Mouse (Mus musculus): ENCODE results near the gene Tmem262. TPM values are rescaled to one million over a fixed set of nuclear protein-coding genes. Genes with fewer than 3 reads are reported as not detected.

Tmem262 gene
- total RNA-seq, 2 experiments from 2014 or later, result not detected

Other genes starting within 250 kb of the Tmem262 start
- gene Frmd8, start 204.8 kb upstream of the Tmem262 start, total RNA-seq (2015), result 15.7 and 16.3 TPM in 2 replicates
- gene Frmd8, start 204.8 kb upstream of the Tmem262 start, total RNA-seq (2017), result 16.2 and 17.7 TPM in 2 replicates
- 28.7 and 30.5 TPM in 2 replicates for gene Slc25a45, start 202.2 kb upstream of the Tmem262 start, total RNA-seq (2015)
- 30.2 and 39.5 TPM in 2 replicates for gene Slc25a45, start 202.2 kb upstream of the Tmem262 start, total RNA-seq (2017)
- gene Tigd3, start 185.9 kb upstream of the Tmem262 start, total RNA-seq (2015), result 0.32 and 0.81 TPM in 2 replicates
- gene Tigd3, start 185.9 kb upstream of the Tmem262 start, total RNA-seq (2017), result 1.5 and 2.8 TPM in 2 replicates
- 47.6 and 50.3 TPM in 2 replicates for gene Dpf2, start 167.0 kb upstream of the Tmem262 start, total RNA-seq (2015)
- gene Dpf2, start 167.0 kb upstream of the Tmem262 start, total RNA-seq (2017), result 65.1 and 83.0 TPM in 2 replicates
- gene Cdc42ep2, start 155.2 kb upstream of the Tmem262 start, total RNA-seq (2015), result not detected in 2 replicates
- gene Cdc42ep2, start 155.2 kb upstream of the Tmem262 start, total RNA-seq (2017), result 0.07 TPM in 1 of 2 replicates, not detected in the other
- gene Pola2, start 115.8 kb upstream of the Tmem262 start, total RNA-seq (2015), result 60.9 and 76.7 TPM in 2 replicates
- 57.4 and 61.3 TPM in 2 replicates for gene Pola2, start 115.8 kb upstream of the Tmem262 start, total RNA-seq (2017)
- gene Slc22a20, start 93.9 kb upstream of the Tmem262 start, total RNA-seq (2015), result not detected in 2 replicates
- 0.44 TPM in 1 of 2 replicates, not detected in the other for gene Slc22a20, start 93.9 kb upstream of the Tmem262 start, total RNA-seq (2017)
- gene Capn1, start 64.1 kb upstream of the Tmem262 start, total RNA-seq (2015), result 18.6 and 20.0 TPM in 2 replicates
- gene Capn1, start 64.1 kb upstream of the Tmem262 start, total RNA-seq (2017), result 36.8 and 38.4 TPM in 2 replicates
- gene Syvn1, start 33.5 kb upstream of the Tmem262 start, total RNA-seq (2015), result 23.1 and 25.2 TPM in 2 replicates
- gene Syvn1, start 33.5 kb upstream of the Tmem262 start, total RNA-seq (2017), result 10.1 and 11.2 TPM in 2 replicates
- 44.4 and 53.5 TPM in 2 replicates for gene Mrpl49, start 22.2 kb upstream of the Tmem262 start, total RNA-seq (2015)
- 31.9 and 38.4 TPM in 2 replicates for gene Mrpl49, start 22.2 kb upstream of the Tmem262 start, total RNA-seq (2017)
- gene Fau, start 22.2 kb upstream of the Tmem262 start, total RNA-seq (2015), result 1,814 and 1,841 TPM in 2 replicates
- gene Fau, start 22.2 kb upstream of the Tmem262 start, total RNA-seq (2017), result 1,690 and 2,042 TPM in 2 replicates
- gene Znhit2, start 18.8 kb upstream of the Tmem262 start, total RNA-seq (2015), result 12.7 and 14.2 TPM in 2 replicates
- gene Znhit2, start 18.8 kb upstream of the Tmem262 start, total RNA-seq (2017), result 12.5 and 14.5 TPM in 2 replicates
- gene Tm7sf2, start 11.7 kb upstream of the Tmem262 start, total RNA-seq (2015), result 8.4 and 10.6 TPM in 2 replicates
- 1.6 and 1.8 TPM in 2 replicates for gene Tm7sf2, start 11.7 kb upstream of the Tmem262 start, total RNA-seq (2017)
- gene Vps51, start 2.8 kb upstream of the Tmem262 start, total RNA-seq (2015), result 30.4 and 33.2 TPM in 2 replicates
- 42.8 and 54.7 TPM in 2 replicates for gene Vps51, start 2.8 kb upstream of the Tmem262 start, total RNA-seq (2017)
- gene Gm28374, start 2.2 kb downstream of the Tmem262 start, total RNA-seq (2015), result not detected in 2 replicates
- gene Gm28374, start 2.2 kb downstream of the Tmem262 start, total RNA-seq (2017), result not detected in 2 replicates
- 12.0 and 14.9 TPM in 2 replicates for gene Zfpl1, start 4.9 kb downstream of the Tmem262 start, total RNA-seq (2015)
- 23.7 and 32.8 TPM in 2 replicates for gene Zfpl1, start 4.9 kb downstream of the Tmem262 start, total RNA-seq (2017)
- gene Cdca5, start 5.0 kb downstream of the Tmem262 start, total RNA-seq (2015), result 44.8 and 55.4 TPM in 2 replicates
- gene Cdca5, start 5.0 kb downstream of the Tmem262 start, total RNA-seq (2017), result 35.5 and 42.8 TPM in 2 replicates
- 0.30 and 0.73 TPM in 2 replicates for gene AC131692.1, start 14.4 kb downstream of the Tmem262 start, total RNA-seq (2015)
- 4.6 TPM in 1 of 2 replicates, not detected in the other for gene AC131692.1, start 14.4 kb downstream of the Tmem262 start, total RNA-seq (2017)
- gene Naaladl1, start 25.7 kb downstream of the Tmem262 start, total RNA-seq (2015), result 0.07 and 0.17 TPM in 2 replicates
- gene Naaladl1, start 25.7 kb downstream of the Tmem262 start, total RNA-seq (2017), result 0.21 TPM in 1 of 2 replicates, not detected in the other
- 12.0 and 16.9 TPM in 2 replicates for gene Sac3d1, start 38.6 kb downstream of the Tmem262 start, total RNA-seq (2015)
- gene Sac3d1, start 38.6 kb downstream of the Tmem262 start, total RNA-seq (2017), result 5.5 and 6.3 TPM in 2 replicates
- gene Snx15, start 48.3 kb downstream of the Tmem262 start, total RNA-seq (2015), result 18.2 and 19.5 TPM in 2 replicates
- gene Snx15, start 48.3 kb downstream of the Tmem262 start, total RNA-seq (2017), result 13.8 and 14.2 TPM in 2 replicates
- gene Batf2, start 61.0 kb downstream of the Tmem262 start, total RNA-seq (2015), result 0.34 and 0.42 TPM in 2 replicates
- gene Batf2, start 61.0 kb downstream of the Tmem262 start, total RNA-seq (2017), result 0.44 and 0.71 TPM in 2 replicates
- gene Arl2, start 61.5 kb downstream of the Tmem262 start, total RNA-seq (2015), result 29.2 and 37.4 TPM in 2 replicates
- gene Arl2, start 61.5 kb downstream of the Tmem262 start, total RNA-seq (2017), result 33.6 and 37.0 TPM in 2 replicates
- not detected in 2 replicates for gene Majin, start 104.4 kb downstream of the Tmem262 start, total RNA-seq (2015)
- gene Majin, start 104.4 kb downstream of the Tmem262 start, total RNA-seq (2017), result not detected in 2 replicates
- gene Gpha2, start 146.3 kb downstream of the Tmem262 start, total RNA-seq (2015), result not detected in 2 replicates
- not detected in 2 replicates for gene Gpha2, start 146.3 kb downstream of the Tmem262 start, total RNA-seq (2017)
- gene Ppp2r5b, start 155.8 kb downstream of the Tmem262 start, total RNA-seq (2015), result 2.8 TPM in 2 replicates
- gene Ppp2r5b, start 155.8 kb downstream of the Tmem262 start, total RNA-seq (2017), result 2.3 and 3.1 TPM in 2 replicates
- 9.2 and 9.4 TPM in 2 replicates for gene Atg2a, start 161.6 kb downstream of the Tmem262 start, total RNA-seq (2015)
- 6.4 and 8.1 TPM in 2 replicates for gene Atg2a, start 161.6 kb downstream of the Tmem262 start, total RNA-seq (2017)
- 11.8 and 14.4 TPM in 2 replicates for gene Ehd1, start 196.7 kb downstream of the Tmem262 start, total RNA-seq (2015)
- 39.4 and 40.9 TPM in 2 replicates for gene Ehd1, start 196.7 kb downstream of the Tmem262 start, total RNA-seq (2017)
- gene Cdc42bpg, start 226.4 kb downstream of the Tmem262 start, total RNA-seq (2015), result 1.3 and 2.0 TPM in 2 replicates
- 3.2 and 3.5 TPM in 2 replicates for gene Cdc42bpg, start 226.4 kb downstream of the Tmem262 start, total RNA-seq (2017)

Measured in megakaryocyte progenitor cell, adult 5-6 weeks (primary cell).